Mouse (Mus musculus) induced T-regulatory cell, adult 2 months (primary cell): ENCODE measurements around the gene Polr1d.

Source experiments
- DNase-seq: peaks from one replicate; pipeline ENCODE4 v3.0.0-alpha.2; 2012; ENCODE audit warnings: low read depth

Gene Polr1d

GRCm38 (mm10) chr5:147055572-147056245 lies 21.1 kb upstream of the Polr1d start:
- DNase-seq = peak; percentile 81

- DNase-seq = peak; percentile 28
Observed at GRCm38 (mm10) chr5:147056712-147057290, 20.0 kb upstream of the Polr1d start.

GRCm38 (mm10) chr5:147057626-147058414 lies 19.0 kb upstream of the Polr1d start:
- peak; percentile 43 for DNase-seq

- no peak for DNase-seq
Observed at GRCm38 (mm10) chr5:147058661-147059060, 18.2 kb upstream of the Polr1d start.

- peak; percentile 48 for DNase-seq
Observed at GRCm38 (mm10) chr5:147059319-147059718, 17.5 kb upstream of the Polr1d start.

- DNase-seq = peak; percentile 22
Observed at GRCm38 (mm10) chr5:147060024-147060423, 16.8 kb upstream of the Polr1d start.

GRCm38 (mm10) chr5:147063215-147063661 lies 13.6 kb upstream of the Polr1d start:
- DNase-seq = peak; percentile 89

- peak; percentile 73 for DNase-seq
Observed at GRCm38 (mm10) chr5:147066129-147066528, 10.7 kb upstream of the Polr1d start.

- peak; percentile 20 for DNase-seq
Observed at GRCm38 (mm10) chr5:147066965-147067364, 9.9 kb upstream of the Polr1d start.

- no peak for DNase-seq
Observed at GRCm38 (mm10) chr5:147068876-147069275, 8.0 kb upstream of the Polr1d start.

- DNase-seq = peak; percentile 45
Observed at GRCm38 (mm10) chr5:147070791-147071516, 5.9 kb upstream of the Polr1d start.

- DNase-seq = no peak
Observed at GRCm38 (mm10) chr5:147071886-147072285, 5.0 kb upstream of the Polr1d start.

GRCm38 (mm10) chr5:147073805-147074204 lies 3.0 kb upstream of the Polr1d start:
- no peak for DNase-seq

- DNase-seq = peak; percentile 58
Observed at GRCm38 (mm10) chr5:147075103-147076025, 1.5 kb upstream of the Polr1d start.

GRCm38 (mm10) chr5:147076026-147076798 lies 638 bp upstream of the Polr1d start, which contains the start of gene Lnx2:
TSS of gene Lnx2 (minus strand) at chr5:147076586.
- DNase-seq = peak; percentile 99

GRCm38 (mm10) chr5:147077305-147078034 lies 620 bp downstream of the Polr1d start:
- DNase-seq = peak; percentile 96

- DNase-seq = peak; percentile 52
Observed at GRCm38 (mm10) chr5:147078110-147078900, 1.5 kb downstream of the Polr1d start.

GRCm38 (mm10) chr5:147085201-147085894 lies 8.5 kb downstream of the Polr1d start:
- no peak for DNase-seq
